Mouse (Mus musculus): ENCODE results near the gene Atp1b2. TPM values are rescaled to one million over a fixed set of nuclear protein-coding genes. Genes with fewer than 3 reads are reported as not detected.

The Atp1b2 gene
- total and polyA plus RNA-seq, 2 experiments from 2014 or later: 161 to 167 TPM

- Histone ChIP-seq H3K27ac (ENCODE audit: low read depth, low read length) (no peak overlapping the region), H3K4me3 (ENCODE audit: low read depth, low read length) (no peak overlapping the region), H3K9ac (replicated peaks; ENCODE audit: low read length, poor library complexity, severe bottlenecking) (no peak overlapping the region), H3K4me1 (ENCODE audit: insufficient read depth, low read length) (peaks cover 10% of the 10 kb centered on the region), H3K27me3 (ENCODE audit: insufficient read depth, low read length) (no peaks in the 10 kb centered on the region), H3K9me3 (ENCODE audit: low read length) (no peaks in the 10 kb centered on the region), H3K4me2 (ENCODE audit: low read depth, low read length, poor library complexity, severe bottlenecking) (no peak overlapping the region), H3K36me3 (ENCODE audit: insufficient read depth, low read length) (0 out of 2 replicates have a peak, but pooled peaks cover 11% of the 10 kb centered on the region)
- no peak for TF ChIP-seq CTCF (IDR thresholded peaks at IDR 0.05)
- DNase-seq (ENCODE audit: low spot score) (no peak), ATAC-seq (ENCODE audit: low FRiP score) (no peak)
- 82% methylated on average over 8 of the region's 8 CpGs for WGBS
Measured at GRCm38 (mm10) chr11:69565131-69565530, 40.6 kb downstream of the Atp1b2 start.

DNA sequence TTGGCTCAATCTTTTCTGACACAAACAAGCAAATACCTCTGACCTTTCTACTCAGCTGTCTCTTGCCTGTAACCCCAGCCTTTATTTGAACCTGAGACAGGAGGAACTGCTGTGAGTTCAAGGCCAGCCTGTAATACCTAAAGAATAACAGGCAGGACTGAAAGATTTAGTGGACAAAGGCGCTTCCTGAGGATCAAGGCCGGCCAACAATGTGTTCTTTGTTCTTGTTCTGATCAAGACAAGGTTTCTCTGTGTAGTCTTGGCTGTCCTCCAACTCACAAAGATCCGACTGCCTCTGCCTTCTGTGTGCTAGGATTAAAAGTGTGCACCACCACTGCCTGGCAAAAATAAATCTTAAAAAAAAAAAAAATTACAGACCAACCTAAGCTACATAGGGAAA, 41.4 kb downstream of the Atp1b2 start:
- TF ChIP-seq CTCF (IDR thresholded peaks at IDR 0.05): no peak
- DNase-seq (ENCODE audit: low spot score) (no peak), ATAC-seq (ENCODE audit: low FRiP score) (no peak)
- Histone ChIP-seq H3K9me3 (ENCODE audit: low read length) (no peaks in the 10 kb centered on the region), H3K27me3 (ENCODE audit: insufficient read depth, low read length) (no peaks in the 10 kb centered on the region), H3K4me1 (ENCODE audit: insufficient read depth, low read length) (peaks cover 10% of the 10 kb centered on the region), H3K27ac (ENCODE audit: low read depth, low read length) (no peak overlapping the region), H3K4me3 (ENCODE audit: low read depth, low read length) (no peak overlapping the region), H3K9ac (replicated peaks; ENCODE audit: low read length, poor library complexity, severe bottlenecking) (no peak overlapping the region), H3K4me2 (ENCODE audit: low read depth, low read length, poor library complexity, severe bottlenecking) (no peak overlapping the region), H3K36me3 (ENCODE audit: insufficient read depth, low read length) (0 out of 2 replicates have a peak, but pooled peaks cover 11% of the 10 kb centered on the region)
- WGBS: 46% methylated on average over 3 of the region's 3 CpGs

GRCm38 (mm10) chr11:69563373-69563772, 42.4 kb downstream of the Atp1b2 start:
- TF ChIP-seq CTCF (IDR thresholded peaks at IDR 0.05): no peak
- WGBS: 85% methylated on average over 13 of the region's 13 CpGs
- Histone ChIP-seq H3K27me3 (ENCODE audit: insufficient read depth, low read length) (no peaks in the 10 kb centered on the region), H3K4me2 (ENCODE audit: low read depth, low read length, poor library complexity, severe bottlenecking) (no peak overlapping the region), H3K27ac (ENCODE audit: low read depth, low read length) (no peak overlapping the region), H3K4me1 (ENCODE audit: insufficient read depth, low read length) (peaks cover 13% of the 10 kb centered on the region), H3K9me3 (ENCODE audit: low read length) (no peaks in the 10 kb centered on the region), H3K4me3 (ENCODE audit: low read depth, low read length) (no peak overlapping the region), H3K36me3 (ENCODE audit: insufficient read depth, low read length) (0 out of 2 replicates have a peak, but pooled peaks cover 11% of the 10 kb centered on the region), H3K9ac (replicated peaks; ENCODE audit: low read length, poor library complexity, severe bottlenecking) (no peak overlapping the region)
- DNase-seq (ENCODE audit: low spot score): no peak
- no peak for ATAC-seq (ENCODE audit: low FRiP score)

GRCm38 (mm10) chr11:69560896-69561854, 44.6 kb downstream of the Atp1b2 start:
- Histone ChIP-seq H3K9ac (replicated peaks; ENCODE audit: low read length, poor library complexity, severe bottlenecking) (peak overlapping the region; percentile 98; the same call in 1 of the 2 replicates), H3K9me3 (ENCODE audit: low read length) (no peaks in the 10 kb centered on the region), H3K36me3 (ENCODE audit: insufficient read depth, low read length) (peaks cover 11% of the 10 kb centered on the region), H3K4me1 (ENCODE audit: insufficient read depth, low read length) (peaks cover 32% of the 10 kb centered on the region), H3K4me3 (ENCODE audit: low read depth, low read length) (peak overlapping the region; percentile 91), H3K4me2 (ENCODE audit: low read depth, low read length, poor library complexity, severe bottlenecking) (peak overlapping the region; percentile 83), H3K27ac (ENCODE audit: low read depth, low read length) (peak overlapping the region; percentile 91), H3K27me3 (ENCODE audit: insufficient read depth, low read length) (no peaks in the 10 kb centered on the region)
- ATAC-seq (ENCODE audit: low FRiP score) (peak; percentile 71), DNase-seq (ENCODE audit: low spot score) (peak; percentile 76)
- no peak; the same call in 1 of the 2 replicates for TF ChIP-seq CTCF (IDR thresholded peaks at IDR 0.05)
- WGBS: 18% methylated on average over 16 of the region's 16 CpGs

- H3K9me3 ChIP-seq (ENCODE audit: low read length): no peaks in the 10 kb centered on the region
- ATAC-seq (ENCODE audit: low FRiP score) (peak; percentile 56), DNase-seq (ENCODE audit: low spot score) (peak; percentile 82)
- peak within 1 kb of the TSS; percentile 83 for H3K4me2 ChIP-seq (ENCODE audit: low read depth, low read length, poor library complexity, severe bottlenecking)
- WGBS: 1% methylated on average over 51 of the region's 59 CpGs
- H3K9ac ChIP-seq (replicated peaks; ENCODE audit: low read length, poor library complexity, severe bottlenecking): peak within 1 kb of the TSS; percentile 98
- peaks cover 34% of the 10 kb centered on the region for H3K4me1 ChIP-seq (ENCODE audit: insufficient read depth, low read length)
- H3K27ac ChIP-seq (ENCODE audit: low read depth, low read length): peak within 1 kb of the TSS; percentile 91
- peaks cover 22% of the 10 kb centered on the region for H3K36me3 ChIP-seq (ENCODE audit: insufficient read depth, low read length)
- H3K4me3 ChIP-seq (ENCODE audit: low read depth, low read length): peak within 1 kb of the TSS; percentile 91
- H3K27me3 ChIP-seq (ENCODE audit: insufficient read depth, low read length): no peaks in the 10 kb centered on the region
- TF ChIP-seq CTCF (IDR thresholded peaks at IDR 0.05): no peak
Measured at GRCm38 (mm10) chr11:69559851-69560765, 45.6 kb downstream of the Atp1b2 start, which contains the start of gene Efnb3. TSS of gene Efnb3 (minus strand) at chr11:69560205.

Measured in midbrain, postnatal 0 days (tissue).